Mouse (Mus musculus) E14TG2a.4 (cell line): ENCODE results near the gene Tmem191c.

Experiments
- CTCF ChIP-seq: conservative IDR thresholded peaks from 2 replicates; pipeline ENCODE4 v1.5.1; 2014; ENCODE audit warnings: low read length
- NANOG ChIP-seq: IDR thresholded peaks from 2 replicates; pipeline ENCODE4 v1.6.1; 2014; ENCODE audit warnings: borderline replicate concordance, low read length, mixed read lengths
- POU5F1 ChIP-seq: IDR thresholded peaks from 2 replicates; pipeline ENCODE4 v1.6.1; 2014; ENCODE audit warnings: low read length, borderline replicate concordance

DNA sequence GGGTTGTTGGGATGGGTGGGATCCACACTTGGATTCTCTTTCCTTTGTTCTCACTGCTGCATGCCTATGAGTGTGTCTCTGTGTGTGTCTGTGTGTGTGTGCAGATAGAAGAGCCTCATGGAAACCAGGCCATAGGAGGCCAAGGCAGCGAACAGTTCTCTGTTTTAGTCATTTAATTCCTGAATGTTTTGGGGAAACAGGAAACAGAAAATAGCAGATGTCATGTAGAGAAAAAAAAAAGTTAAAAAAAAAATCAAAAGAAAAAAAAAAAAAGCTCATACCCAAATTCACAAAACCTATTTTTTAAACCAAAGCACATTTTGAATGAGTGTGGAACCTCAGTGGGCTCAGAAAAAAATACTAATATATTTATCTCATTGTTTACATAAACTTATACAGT is 14.5 kb upstream of the Tmem191c start:
- TF ChIP-seq CTCF (no peak), POU5F1 (no peak), NANOG (no peak)
